Mouse (Mus musculus): ENCODE measurements at regions not wholly inside any gene's neighbourhood (a gene's known extent, or its start where the extent isn't known, plus 50 kb on each side); places are given as distances from the start of the nearest gene placed in this dataset.

GRCm38 (mm10) chr8:60785049-60785448 lies 105.2 kb upstream of the Hpf1 start:
- TF ChIP-seq CTCF (IDR thresholded peaks at IDR 0.05; ENCODE audit: low read depth, low read length), result no peak
- TF ChIP-seq EP300 (IDR thresholded peaks at IDR 0.05; ENCODE audit: insufficient read depth, low read depth, low read length), result no peak
- no peak for TF ChIP-seq POLR2A (IDR thresholded peaks at IDR 0.05; ENCODE audit: insufficient read depth, low read length)
